8 mouse cellular contexts compared by ENCODE assay signal in the genomic region with DNA sequence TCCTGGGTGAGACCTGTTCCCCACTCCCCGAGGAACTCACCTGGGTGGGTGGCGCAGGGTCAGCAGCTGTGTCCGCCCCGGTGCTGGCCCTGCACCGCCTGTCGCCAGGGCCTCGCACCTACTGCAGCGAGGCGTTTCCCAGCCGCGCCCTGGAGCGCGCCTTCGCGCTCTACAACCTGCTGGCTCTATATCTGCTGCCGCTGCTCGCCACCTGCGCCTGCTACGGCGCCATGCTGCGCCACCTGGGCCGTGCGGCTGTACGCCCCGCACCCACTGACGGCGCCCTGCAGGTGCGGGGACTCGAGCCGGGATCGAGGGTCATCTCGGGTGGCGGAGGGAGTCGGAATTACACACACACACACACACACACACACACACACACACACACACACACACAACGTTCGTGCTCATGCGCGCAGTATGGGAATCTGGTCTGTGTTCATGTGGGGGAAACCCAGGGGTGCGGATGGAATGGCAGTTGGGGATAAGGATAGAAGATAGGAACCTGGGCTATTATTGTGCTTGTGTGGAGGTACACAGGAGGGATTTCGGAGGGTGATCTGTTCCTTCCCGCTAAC. TPM values are rescaled to one million over a fixed set of nuclear protein-coding genes. Genes with fewer than 3 reads are reported as not detected.
DNase-seq lines count a peak whose midpoint lies in the region; ATAC-seq and TF ChIP-seq lines count a peak whose summit lies in the region.

A gene (minus strand): TSS at position 251 of the 578 bp plus-strand sequence.

- no peak for TF ChIP-seq POLR2A in heart, adult 2 months (IDR thresholded peaks at IDR 0.05; ENCODE audit: insufficient read depth, low read depth, low read length)
- no peak for TF ChIP-seq POLR2A in olfactory bulb, adult 2 months (IDR thresholded peaks at IDR 0.05; ENCODE audit: insufficient read depth, low read depth, low read length)

- no peaks in the 10 kb centered on the region for H3K36me3 ChIP-seq in heart, adult 2 months (ENCODE audit: control insufficient read depth, insufficient read depth, low read length)
- H3K36me3 ChIP-seq in ES-E14 (ENCODE audit: control insufficient read depth, insufficient read depth, low read length, poor library complexity, severe bottlenecking), result no peaks in the 10 kb centered on the region
- no peaks in the 10 kb centered on the region for H3K36me3 ChIP-seq in erythroblast, embryonic 14.5 days (ENCODE audit: control insufficient read depth)
- H3K36me3 ChIP-seq in limb, embryonic 13.5 days, result no peaks in the 10 kb centered on the region

- no peak within 1 kb of the TSS for H3K4me3 ChIP-seq in heart, adult 2 months
- peak within 1 kb of the TSS; percentile 25 to 56 for H3K4me3 ChIP-seq in ES-E14 (ENCODE audit: insufficient read depth in 1 of 2, low read depth in 1 of 2, low read length in 2 of 2, poor library complexity in 1 of 2, severe bottlenecking in 1 of 2)
- H3K4me3 ChIP-seq in erythroblast, embryonic 14.5 days (replicated peaks), result no peak within 1 kb of the TSS
- H3K4me3 ChIP-seq in limb, embryonic 13.5 days, result peak within 1 kb of the TSS; percentile 34
- peak within 1 kb of the TSS; percentile 41 for H3K4me3 ChIP-seq in olfactory bulb, adult 2 months (ENCODE audit: insufficient read depth, low read depth, low read length)

- in situ Hi-C loops in ES-E14 (cut with MboI; ENCODE audit: low sequenced_read_pairs in 2 of 2, unreplicated experiment in 2 of 2), result no loop called here

- H3K4me1 ChIP-seq in heart, adult 2 months (ENCODE audit: control insufficient read depth, insufficient read depth, low read length), result peaks cover 3% of the 10 kb centered on the region
- H3K4me1 ChIP-seq in ES-E14 (ENCODE audit: control insufficient read depth in 2 of 2, insufficient read depth in 2 of 2, low read length in 2 of 2, poor library complexity in 1 of 2), result peaks cover 3 to 20% of the 10 kb centered on the region in 2 experiments; a peak in 2 of 4 replicates
- peaks cover 67% of the 10 kb centered on the region for H3K4me1 ChIP-seq in erythroblast, embryonic 14.5 days (ENCODE audit: control insufficient read depth)
- H3K4me1 ChIP-seq in limb, embryonic 13.5 days, result peaks cover 50% of the 10 kb centered on the region
- H3K4me1 ChIP-seq in olfactory bulb, adult 2 months (ENCODE audit: control insufficient read depth, insufficient read depth, low read length), result peaks cover 37% of the 10 kb centered on the region

- no peaks in the 10 kb centered on the region for H3K9me3 ChIP-seq in ES-E14 (ENCODE audit: control insufficient read depth, insufficient read depth, low read depth, low read length)
- H3K9me3 ChIP-seq in erythroblast, embryonic 14.5 days (ENCODE audit: control insufficient read depth, low read length), result peaks cover 15% of the 10 kb centered on the region
- peaks cover 4% of the 10 kb centered on the region; the same call in 1 of the 2 replicates for H3K9me3 ChIP-seq in limb, embryonic 13.5 days

- no peak for DNase-seq in heart, adult 2 months
- DNase-seq in heart, adult 11 months, result no peak
- no peak for DNase-seq in ES-E14 (ENCODE audit: low read depth, low spot score)
- DNase-seq in heart, postnatal 25 days (ENCODE audit: low spot score), result no peak
- no peak for DNase-seq in urinary bladder, postnatal 36 days (ENCODE audit: low spot score in 2 of 2)

- intact Hi-C loops in heart, adult 2 months (cut with DNase I), result no loop called here
- intact Hi-C loops in heart, postnatal 25 days (cut with DNase I), result no loop called here

- no peak for TF ChIP-seq EP300 in heart, adult 2 months (IDR thresholded peaks at IDR 0.05; ENCODE audit: insufficient read depth, low read depth, low read length)

- peaks cover 17% of the 10 kb centered on the region for H3K27me3 ChIP-seq in heart, adult 2 months (ENCODE audit: control insufficient read depth, insufficient read depth, low read length)
- peaks cover 72% of the 10 kb centered on the region for H3K27me3 ChIP-seq in erythroblast, embryonic 14.5 days (ENCODE audit: control insufficient read depth)
- peaks cover 72% of the 10 kb centered on the region for H3K27me3 ChIP-seq in limb, embryonic 13.5 days

- peak within 1 kb of the TSS; percentile 59 for H3K4me2 ChIP-seq in limb, embryonic 13.5 days (replicated peaks)

- no peak within 1 kb of the TSS for H3K27ac ChIP-seq in heart, adult 2 months
- H3K27ac ChIP-seq in ES-E14 (ENCODE audit: insufficient read depth, low read depth, low read length, poor library complexity, severe bottlenecking), result no peak within 1 kb of the TSS
- H3K27ac ChIP-seq in limb, embryonic 13.5 days, result no peak within 1 kb of the TSS
- no peak within 1 kb of the TSS for H3K27ac ChIP-seq in olfactory bulb, adult 2 months (ENCODE audit: insufficient read depth, low read depth, low read length)

- H3K9ac ChIP-seq in heart, adult 2 months (ENCODE audit: low read depth, low read length), result no peak within 1 kb of the TSS
- peak within 1 kb of the TSS; percentile 45 for H3K9ac ChIP-seq in ES-E14 (ENCODE audit: insufficient read depth, low read depth, low read length, poor library complexity, severe bottlenecking)
- peak within 1 kb of the TSS; percentile 60 for H3K9ac ChIP-seq in limb, embryonic 13.5 days

- 9% methylated on average over 41 of the region's 41 CpGs for WGBS in heart, adult 2 months
- WGBS in limb, embryonic 13.5 days, result 2% methylated on average over 38 of the region's 41 CpGs
- 11% methylated on average over 41 of the region's 41 CpGs for WGBS in olfactory bulb, adult 2 months

- no peak for TF ChIP-seq CTCF in heart, adult 2 months (IDR thresholded peaks at IDR 0.05)
- no peak for TF ChIP-seq CTCF in olfactory bulb, adult 2 months (IDR thresholded peaks at IDR 0.05; ENCODE audit: insufficient read depth, low read depth, low read length)

- H3K79me2 ChIP-seq in heart, adult 2 months (replicated peaks; ENCODE audit: control insufficient read depth, insufficient read depth, low read length), result 0 out of 2 replicates have a peak, but pooled peaks cover 2% of the 10 kb centered on the region

- no peak for ATAC-seq in limb, embryonic 13.5 days (ENCODE audit: low FRiP score, low read depth)

TF ChIP-seq in ES-E14, 5 proteins besides CTCF, POLR2A, EP300 and RAD21:
- TF ChIP-seq CHD2 (IDR thresholded peaks at IDR 0.05; ENCODE audit: low read depth, low read length) (no peak), MAFK (IDR thresholded peaks at IDR 0.05; ENCODE audit: insufficient read depth, low read depth, low read length) (no peak), HCFC1 (IDR thresholded peaks at IDR 0.05; ENCODE audit: borderline replicate concordance, insufficient read depth, low read length) (no peak), ZNF384 (IDR thresholded peaks at IDR 0.05; ENCODE audit: low read depth, low read length) (no peak), ZC3H11A (IDR thresholded peaks at IDR 0.05; ENCODE audit: borderline replicate concordance, low read depth, low read length) (no peak)

RNA-seq across cellular contexts. Expression of the gene that starts here (rescaled TPM):
- 10 to 100 TPM; 82.4 to 85.6 TPM for total RNA-seq in heart, adult 2 months (2021)
- polyA plus RNA-seq in heart, adult 2 months (2012; rRNA removed), result 119 and 123 TPM in 2 replicates
- total RNA-seq in ES-E14 (2012; rRNA removed), result 24.0 and 28.2 TPM in 2 replicates
- 9.9 and 13.0 TPM in 2 replicates for polyA plus RNA-seq in erythroblast, embryonic 14.5 days (2012)
- 10 to 100 TPM; 81.1 to 82.9 TPM for total RNA-seq in heart, postnatal 25 days (2021)
- 186 and 188 TPM in 2 replicates for polyA plus RNA-seq in limb, embryonic 13.5 days (2015; fragmentation: Nextera tagmentation; extraction: Ambion mirVana)
- polyA plus RNA-seq in olfactory bulb, adult 2 months (2012; ENCODE audit: insufficient read depth, insufficient read length, low replicate concordance, missing spikeins), result not detected in 2 replicates

Comparison
In these comparisons a context has a peak if more than half of its experiments do, and no peak if none do; other contexts are left out.
1. H3K4me3 ChIP-seq: peak in ES-E14 (2 of 2), limb, embryonic 13.5 days (single experiment) and olfactory bulb, adult 2 months (single experiment); none in heart, adult 2 months (single experiment) and erythroblast, embryonic 14.5 days (single experiment).